Mouse (Mus musculus): Measurements from ENCODE around the gene Prp2.
"Not testable (repeated sequence)": the region's sequence is repeated elsewhere in the genome, so short reads cannot be mapped to it uniquely, and the experiment has no call there.

Prp2 gene

GRCm38 (mm10) chr6:132595613-132596012, at the start of gene Prp2:
TSS of gene Prp2 (plus strand) at chr6:132595913.
- DNase-seq: not testable (repeated sequence)

- not testable (repeated sequence) for DNase-seq
Observed at GRCm38 (mm10) chr6:132569509-132569908, 26.2 kb upstream of the Prp2 start, which contains the start of gene Prh1. TSS of gene Prh1 (plus strand) at chr6:132569809.

- DNase-seq: no peak
Observed at GRCm38 (mm10) chr6:132649399-132649798, 53.7 kb downstream of the Prp2 start.

Data from lung, postnatal 14 days (tissue).